Mouse (Mus musculus) intestine, embryonic 16.5 days (tissue): ENCODE results near the gene Ube2k. TPM values are rescaled to one million over a fixed set of nuclear protein-coding genes. Genes with fewer than 3 reads are reported as not detected.
"Not testable (repeated sequence)": the region's sequence is repeated elsewhere in the genome, so short reads cannot be mapped to it uniquely, and the experiment has no call there.

Source experiments
- ATAC-seq: fragments of 200-750 bp; cut with Nextera tagmentation; 2 replicates; pipeline ENCODE4 v1.8.0; 2017; ENCODE audit warnings: moderate TSS enrichment, moderate library complexity
- H3K27ac ChIP-seq: fragments of 300-500 bp; sonication (generic); 2 replicates; pipeline ENCODE4 v1.5.1; 2014; ENCODE audit warnings: mild to moderate bottlenecking, low read length
- H3K27me3 ChIP-seq: fragments of 300-500 bp; sonication (generic); replicated peaks from 2 replicates; pipeline ENCODE4 v1.6.1; 2014; ENCODE audit warnings: low read length, control low read depth, mixed read lengths; ENCODE audit not compliant: control insufficient read depth, insufficient read depth
- H3K36me3 ChIP-seq: fragments of 300-500 bp; sonication (generic); 2 replicates; pipeline ENCODE4 v1.6.1; 2014; ENCODE audit warnings: low read length, control low read depth; ENCODE audit not compliant: control insufficient read depth, insufficient read depth
- H3K4me1 ChIP-seq: fragments of 300-500 bp; sonication (generic); 2 replicates; pipeline ENCODE4 v1.6.1; 2014; ENCODE audit warnings: low read length, control low read depth, mixed read lengths; ENCODE audit not compliant: control insufficient read depth, insufficient read depth
- H3K4me2 ChIP-seq: fragments of 300-500 bp; sonication (generic); 2 replicates; pipeline ENCODE4 v1.6.1; 2014; ENCODE audit warnings: low read depth, low read length, control low read depth
- H3K4me3 ChIP-seq: fragments of 300-500 bp; sonication (generic); 2 replicates; pipeline ENCODE4 v1.5.1; 2014; ENCODE audit warnings: mild to moderate bottlenecking, low read length
- H3K9ac ChIP-seq: fragments of 300-500 bp; sonication (generic); 2 replicates; pipeline ENCODE4 v1.6.1; 2014; ENCODE audit warnings: low read depth, low read length
- H3K9me3 ChIP-seq: fragments of 300-500 bp; sonication (generic); 2 replicates; pipeline ENCODE4 v1.6.1; 2016; ENCODE audit warnings: low read length, control low read depth; ENCODE audit not compliant: control insufficient read depth
- WGBS: fragments of 180-500 bp; shearing (Covaris S2); extraction: QIAGEN DNeasy Blood & Tissue Kit; methylation state at CpG from one replicate; pipeline ENCODE4 v1.1.7; 2014; 5-methylcytosine and 5-hydroxymethylcytosine counted together
- polyA plus RNA-seq: library from polyadenylated mRNA; unstranded; fragments of >200 nt; fragmentation: Nextera tagmentation; extraction: Ambion mirVana; gene quantifications from 2 replicates; pipeline ENCODE4 v1.2.1, GENCODE M21; 2015

Ube2k gene
- polyA plus RNA-seq, 1 experiment from 2014 or later, result 129 TPM

GRCm38 (mm10) chr5:65535457-65536067 is 1.5 kb upstream of the Ube2k start:
- WGBS, result 68% methylated on average over 5 of the region's 5 CpGs

GRCm38 (mm10) chr5:65536068-65536465 is 966 bp upstream of the Ube2k start:
- WGBS, result 80% methylated on average over 10 of the region's 10 CpGs
- Histone ChIP-seq H3K9ac (peak overlapping the region; percentile 97), H3K4me2 (peak overlapping the region; percentile 48), H3K27ac (peak overlapping the region; percentile 97), H3K4me3 (peak overlapping the region; percentile 94)
- H3K36me3 ChIP-seq, H3K9me3 ChIP-seq, H3K27me3 ChIP-seq, H3K4me1 ChIP-seq, ATAC-seq: not testable (repeated sequence)

More at GRCm38 (mm10) chr5:65535457-65536067, 1.5 kb upstream of the Ube2k start:
- Histone ChIP-seq H3K9me3 (no peaks in the 10 kb centered on the region), H3K27ac (no peak overlapping the region), H3K9ac (no peak overlapping the region), H3K4me1 (peaks cover 3% of the 10 kb centered on the region; the same call in 1 of the 2 replicates), H3K4me3 (no peak overlapping the region), H3K36me3 (no peaks in the 10 kb centered on the region), H3K27me3 (no peaks in the 10 kb centered on the region), H3K4me2 (no peak overlapping the region)
- ATAC-seq, result no peak

- under 1% methylated on average over 59 of the region's 59 CpGs for WGBS
- H3K4me3 ChIP-seq, result peak overlapping the region; percentile 94
- H3K27me3 ChIP-seq, result no peaks in the 10 kb centered on the region
- peaks cover 3% of the 10 kb centered on the region; the same call in 1 of the 2 replicates for H3K4me1 ChIP-seq
- ATAC-seq, result peak; percentile 73
- peak overlapping the region; percentile 97 for H3K27ac ChIP-seq
- peak overlapping the region; percentile 79 for H3K4me2 ChIP-seq
- H3K9me3 ChIP-seq, result no peaks in the 10 kb centered on the region
- H3K36me3 ChIP-seq, result no peaks in the 10 kb centered on the region
- H3K9ac ChIP-seq, result peak overlapping the region; percentile 97
Measured at GRCm38 (mm10) chr5:65537420-65538071, 513 bp downstream of the Ube2k start.

- H3K4me3 ChIP-seq, result peak overlapping the region; percentile 94
- no peaks in the 10 kb centered on the region for H3K9me3 ChIP-seq
- H3K27ac ChIP-seq, result peak overlapping the region; percentile 97
- H3K4me2 ChIP-seq, result peak overlapping the region; percentile 79
- WGBS, result 0% methylated on average over 4 of the region's 4 CpGs
- H3K4me1 ChIP-seq, result peaks cover 3% of the 10 kb centered on the region; the same call in 1 of the 2 replicates
- peak overlapping the region; percentile 97 for H3K9ac ChIP-seq
- no peaks in the 10 kb centered on the region for H3K36me3 ChIP-seq
- H3K27me3 ChIP-seq, result no peaks in the 10 kb centered on the region
- no peak for ATAC-seq
Measured at GRCm38 (mm10) chr5:65538121-65538520, 1.1 kb downstream of the Ube2k start.

- Histone ChIP-seq H3K27ac (no peak overlapping the region), H3K4me1 (peaks cover 3% of the 10 kb centered on the region; the same call in 1 of the 2 replicates), H3K4me3 (peak overlapping the region; percentile 34), H3K27me3 (no peaks in the 10 kb centered on the region), H3K9ac (peak overlapping the region; percentile 37; the same call in 1 of the 2 replicates), H3K9me3 (no peaks in the 10 kb centered on the region), H3K36me3 (no peaks in the 10 kb centered on the region), H3K4me2 (peak overlapping the region; percentile 52)
- WGBS, result 30% methylated on average over 4 of the region's 4 CpGs
- ATAC-seq, result no peak
Measured at GRCm38 (mm10) chr5:65538829-65539228, 1.8 kb downstream of the Ube2k start.

GRCm38 (mm10) chr5:65539786-65540185 is 2.8 kb downstream of the Ube2k start:
- Histone ChIP-seq H3K9ac (no peak overlapping the region), H3K4me2 (no peak overlapping the region), H3K9me3 (no peaks in the 10 kb centered on the region), H3K27ac (no peak overlapping the region), H3K36me3 (no peaks in the 10 kb centered on the region), H3K27me3 (no peaks in the 10 kb centered on the region), H3K4me3 (no peak overlapping the region), H3K4me1 (peaks cover 3% of the 10 kb centered on the region; the same call in 1 of the 2 replicates)
- no peak for ATAC-seq
- 89% methylated on average over 3 of the region's 3 CpGs for WGBS

GRCm38 (mm10) chr5:65541889-65542288 is 4.9 kb downstream of the Ube2k start:
- 86% methylated on average over 3 of the region's 3 CpGs for WGBS
- Histone ChIP-seq H3K36me3 (no peaks in the 10 kb centered on the region), H3K9ac (no peak overlapping the region), H3K4me2 (no peak overlapping the region), H3K9me3 (no peaks in the 10 kb centered on the region), H3K27me3 (no peaks in the 10 kb centered on the region), H3K27ac (no peak overlapping the region), H3K4me3 (no peak overlapping the region), H3K4me1 (peaks cover 3% of the 10 kb centered on the region; the same call in 1 of the 2 replicates)
- no peak for ATAC-seq

GRCm38 (mm10) chr5:65543491-65543890 is 6.5 kb downstream of the Ube2k start:
- Histone ChIP-seq H3K4me1 (peaks cover 3% of the 10 kb centered on the region; the same call in 1 of the 2 replicates), H3K4me3 (no peak overlapping the region), H3K4me2 (no peak overlapping the region), H3K27me3 (no peaks in the 10 kb centered on the region), H3K9ac (no peak overlapping the region), H3K9me3 (no peaks in the 10 kb centered on the region), H3K36me3 (no peaks in the 10 kb centered on the region), H3K27ac (no peak overlapping the region)
- WGBS, result 93% methylated on average over 1 of the region's 1 CpGs
- ATAC-seq, result no peak

- WGBS, result 87% methylated on average over 2 of the region's 2 CpGs
- no peak for ATAC-seq
- Histone ChIP-seq H3K36me3 (no peaks in the 10 kb centered on the region), H3K9ac (no peak overlapping the region), H3K27ac (no peak overlapping the region), H3K9me3 (no peaks in the 10 kb centered on the region), H3K4me2 (no peak overlapping the region), H3K4me1 (no peaks in the 10 kb centered on the region), H3K4me3 (no peak overlapping the region), H3K27me3 (no peaks in the 10 kb centered on the region)
Measured at GRCm38 (mm10) chr5:65544616-65545015, 7.6 kb downstream of the Ube2k start.
